Mouse (Mus musculus): ENCODE results near the gene Gpatch8. TPM values are rescaled to one million over a fixed set of nuclear protein-coding genes. Genes with fewer than 3 reads are reported as not detected.
A peak's percentile ranks its signal among the peaks of the same experiment; 100 is the strongest.
"Not testable (repeated sequence)": the region's sequence is repeated elsewhere in the genome, so short reads cannot be mapped to it uniquely, and the experiment has no call there.

Gpatch8 gene
- total RNA-seq, 1 experiment from 2014 or later = 42.1 TPM

DNA sequence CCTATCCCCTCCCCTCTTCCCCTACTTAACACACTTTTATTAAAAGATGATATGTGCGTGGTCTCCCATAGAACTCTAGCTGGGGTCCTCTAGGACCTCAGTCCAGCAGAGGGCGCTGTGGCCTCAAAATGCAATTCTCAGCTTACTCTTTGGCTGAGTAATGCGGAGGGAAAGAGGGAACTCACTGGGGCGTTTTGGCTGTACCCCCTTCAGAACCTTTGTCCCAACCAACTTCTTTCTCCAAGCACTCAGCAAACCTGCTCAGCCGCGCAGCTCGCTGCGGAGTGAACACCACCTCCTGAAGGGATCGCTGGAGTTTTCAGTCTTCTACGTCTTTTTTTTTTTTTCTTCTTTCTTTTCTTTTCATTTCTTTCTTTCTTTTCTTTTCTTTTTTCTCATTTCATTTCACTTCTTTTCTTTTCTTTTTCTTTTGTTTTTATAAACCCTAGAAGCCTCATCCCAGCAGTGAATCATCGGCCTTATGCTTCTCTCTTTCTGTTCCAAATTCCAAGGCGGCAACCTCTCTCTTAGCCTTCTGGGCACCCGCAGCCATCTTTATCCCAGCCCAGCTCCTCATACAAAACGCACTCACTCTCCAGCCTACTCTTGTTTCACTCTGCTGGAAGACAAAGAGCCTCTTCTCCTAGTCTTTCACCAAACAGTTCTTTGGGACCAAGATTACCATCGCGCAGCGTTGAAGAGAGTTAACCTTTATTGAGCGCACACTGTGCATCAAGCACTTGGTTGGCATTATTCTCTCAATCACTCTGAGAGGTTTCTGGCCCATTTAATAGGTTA lies 16.9 kb upstream of the Gpatch8 start:
- ATAC-seq (replicated peaks; ENCODE audit: low read depth, poor library complexity, severe bottlenecking) = peak; percentile 94

- no peak for ATAC-seq (replicated peaks; ENCODE audit: low read depth, poor library complexity, severe bottlenecking)
Measured at GRCm38 (mm10) chr11:102568756-102569377, 12.7 kb upstream of the Gpatch8 start.

- ATAC-seq (replicated peaks; ENCODE audit: low read depth, poor library complexity, severe bottlenecking) = 0 out of 2 replicates have a peak, but pooled peaks have one; percentile 29
Measured at GRCm38 (mm10) chr11:102568191-102568590, 12.0 kb upstream of the Gpatch8 start.

- ATAC-seq (replicated peaks; ENCODE audit: low read depth, poor library complexity, severe bottlenecking) = no peak
Measured at GRCm38 (mm10) chr11:102567723-102568122, 11.5 kb upstream of the Gpatch8 start.

- no peak for ATAC-seq (replicated peaks; ENCODE audit: low read depth, poor library complexity, severe bottlenecking)
Measured at GRCm38 (mm10) chr11:102567157-102567556, 11.0 kb upstream of the Gpatch8 start.

DNA sequence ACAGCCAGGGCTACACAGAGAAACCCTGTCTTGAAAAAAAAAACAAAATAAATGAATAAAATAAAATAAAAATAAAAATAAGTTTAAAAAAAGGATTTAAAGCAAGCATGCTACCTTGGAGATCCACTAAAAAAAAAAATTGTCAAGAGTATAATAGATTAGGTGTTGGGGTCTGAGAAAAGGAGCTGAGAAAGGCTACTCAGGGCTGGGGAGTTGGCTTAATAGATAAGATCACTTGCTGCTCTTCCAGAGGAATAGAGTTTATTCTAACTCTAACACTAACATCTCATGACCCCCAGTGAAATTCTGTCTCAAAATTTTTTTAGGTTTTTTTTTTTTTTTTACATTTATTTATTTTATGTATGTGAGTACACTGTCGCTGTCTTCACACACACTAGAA lies 10.1 kb upstream of the Gpatch8 start:
- ATAC-seq (replicated peaks; ENCODE audit: low read depth, poor library complexity, severe bottlenecking) = no peak

- ATAC-seq (replicated peaks; ENCODE audit: low read depth, poor library complexity, severe bottlenecking) = no peak
Measured at GRCm38 (mm10) chr11:102565741-102566140, 9.5 kb upstream of the Gpatch8 start.

- not testable (repeated sequence) for ATAC-seq (replicated peaks; ENCODE audit: low read depth, poor library complexity, severe bottlenecking)
Measured at GRCm38 (mm10) chr11:102564952-102565671, 8.9 kb upstream of the Gpatch8 start.

DNA sequence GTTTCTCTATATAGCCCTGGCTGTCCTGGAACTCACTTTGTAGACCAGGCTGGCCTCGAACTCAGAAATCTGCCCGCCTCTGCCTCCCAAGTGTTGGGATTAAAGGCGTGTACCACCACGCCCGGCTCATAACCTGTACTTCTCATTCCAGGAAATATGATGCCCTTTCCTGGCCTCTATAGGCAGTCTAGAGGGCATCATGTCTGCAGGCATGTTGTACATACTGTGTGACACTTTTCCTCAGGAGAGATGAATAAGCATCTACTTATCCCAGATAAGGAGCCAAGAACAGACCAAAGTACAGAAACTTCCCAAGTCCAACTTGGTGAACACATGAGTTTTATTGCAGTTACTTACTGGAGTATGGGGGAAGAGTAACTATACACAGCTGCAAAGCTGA lies 2.5 kb upstream of the Gpatch8 start:
- no peak for ATAC-seq (replicated peaks; ENCODE audit: low read depth, poor library complexity, severe bottlenecking)

DNA sequence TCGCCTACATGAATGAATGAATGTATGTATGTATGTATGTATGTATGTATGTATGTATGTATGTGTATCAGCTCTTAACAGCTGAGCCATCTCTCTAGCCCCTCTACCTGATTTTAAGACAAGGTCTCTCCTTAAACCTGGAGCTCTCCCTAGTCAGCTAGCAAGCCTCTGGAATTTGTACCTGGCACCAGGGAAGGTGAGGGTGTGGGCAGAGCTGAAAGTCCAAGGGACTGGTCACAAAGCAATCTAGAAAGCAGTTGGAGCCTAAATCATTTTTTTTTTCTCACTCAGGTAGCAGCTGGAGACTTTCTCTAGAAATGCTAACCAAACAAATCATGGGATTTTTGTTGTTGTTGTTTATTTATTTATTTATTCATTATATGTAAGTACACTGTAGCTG lies 1.2 kb upstream of the Gpatch8 start:
- no peak for ATAC-seq (replicated peaks; ENCODE audit: low read depth, poor library complexity, severe bottlenecking)

DNA sequence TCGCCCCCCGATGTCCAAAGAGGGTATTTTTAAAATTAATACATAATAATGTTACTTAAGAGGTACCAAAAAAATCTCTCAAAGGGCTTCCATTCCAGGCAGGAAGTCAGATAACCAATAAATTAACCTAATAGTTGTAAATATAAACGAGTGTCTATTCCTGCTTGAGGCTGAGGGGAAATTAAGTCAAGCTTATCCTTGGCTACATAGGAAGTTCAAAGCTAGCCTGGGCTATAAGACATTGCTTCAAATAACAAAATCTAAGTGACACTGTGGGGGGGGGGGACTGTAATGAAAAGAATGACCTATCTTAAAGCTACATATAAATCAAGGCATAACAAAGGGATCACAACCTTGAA lies 503 bp upstream of the Gpatch8 start:
- ATAC-seq (replicated peaks; ENCODE audit: low read depth, poor library complexity, severe bottlenecking) = peak; percentile 34; the same call in 1 of the 2 replicates

GRCm38 (mm10) chr11:102555400-102556030 lies 677 bp downstream of the Gpatch8 start:
- ATAC-seq (replicated peaks; ENCODE audit: low read depth, poor library complexity, severe bottlenecking) = no peak

- no peak for ATAC-seq (replicated peaks; ENCODE audit: low read depth, poor library complexity, severe bottlenecking)
Measured at GRCm38 (mm10) chr11:102552051-102552450, 4.1 kb downstream of the Gpatch8 start.

- ATAC-seq (replicated peaks; ENCODE audit: low read depth, poor library complexity, severe bottlenecking) = no peak
Measured at GRCm38 (mm10) chr11:102551176-102551575, 5.0 kb downstream of the Gpatch8 start.

- no peak for ATAC-seq (replicated peaks; ENCODE audit: low read depth, poor library complexity, severe bottlenecking)
Measured at GRCm38 (mm10) chr11:102541471-102541870, 14.7 kb downstream of the Gpatch8 start.

GRCm38 (mm10) chr11:102540286-102540685 lies 15.9 kb downstream of the Gpatch8 start:
- ATAC-seq (replicated peaks; ENCODE audit: low read depth, poor library complexity, severe bottlenecking) = not testable (repeated sequence)

DNA sequence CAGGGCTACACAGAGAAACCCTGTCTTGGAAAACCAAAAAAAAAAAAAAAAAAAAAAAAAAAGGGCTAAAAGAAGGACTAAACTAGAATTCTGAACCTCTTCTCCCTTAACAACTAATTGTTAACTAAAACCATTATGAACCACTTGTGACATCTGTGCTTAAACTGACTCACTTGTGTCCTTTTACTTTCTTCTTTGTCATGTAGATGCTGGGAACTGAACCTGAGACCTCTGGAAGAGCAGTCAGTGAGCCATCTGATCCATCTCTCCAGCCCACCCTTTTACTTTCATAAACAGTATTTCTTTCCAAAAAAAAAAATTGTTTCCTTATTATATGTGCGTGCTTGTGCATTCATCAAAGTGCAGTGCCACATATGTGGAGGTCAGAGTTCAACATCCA lies 16.5 kb downstream of the Gpatch8 start:
- no peak for ATAC-seq (replicated peaks; ENCODE audit: low read depth, poor library complexity, severe bottlenecking)

DNA sequence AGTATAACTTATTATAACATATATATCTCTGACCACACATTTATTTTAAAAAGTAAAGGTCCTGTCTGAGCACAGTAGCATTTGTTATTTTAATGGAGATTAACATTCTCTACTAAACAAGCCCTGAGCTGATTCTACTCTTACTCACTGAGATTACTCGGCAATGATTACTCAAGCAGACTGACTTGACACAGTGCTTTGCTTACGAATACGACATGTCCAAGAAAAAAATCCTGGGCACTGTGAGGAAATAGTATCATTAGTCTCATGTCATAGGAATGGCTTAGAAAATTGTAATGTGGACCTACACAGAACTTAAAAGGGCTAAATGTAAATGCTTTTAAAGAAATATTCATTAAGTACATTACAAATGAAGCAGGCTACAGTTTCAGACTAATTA lies 20.0 kb downstream of the Gpatch8 start:
- ATAC-seq (replicated peaks; ENCODE audit: low read depth, poor library complexity, severe bottlenecking) = no peak

GRCm38 (mm10) chr11:102534078-102534477 lies 22.1 kb downstream of the Gpatch8 start:
- ATAC-seq (replicated peaks; ENCODE audit: low read depth, poor library complexity, severe bottlenecking) = no peak

DNA sequence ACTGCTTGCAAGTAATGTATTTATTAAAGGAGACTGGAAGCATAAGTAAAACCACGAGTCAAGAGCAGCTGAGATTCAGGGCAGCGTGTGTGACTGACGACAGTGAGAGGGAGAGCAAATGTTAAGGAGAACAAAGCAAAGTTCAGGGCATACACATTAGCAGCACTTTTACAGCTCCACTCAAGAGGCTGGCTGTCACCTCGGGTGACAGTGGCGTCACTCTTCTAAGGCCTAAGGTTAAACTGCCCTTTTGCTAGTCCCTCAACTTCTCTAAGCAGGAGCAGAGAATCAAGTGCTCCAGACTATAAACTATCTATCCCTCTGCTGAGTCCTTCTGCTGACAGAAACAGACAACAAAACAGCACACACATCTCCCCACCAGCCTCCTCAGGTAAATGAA lies 24.8 kb downstream of the Gpatch8 start:
- no peak for ATAC-seq (replicated peaks; ENCODE audit: low read depth, poor library complexity, severe bottlenecking)
